Mouse (Mus musculus): ENCODE results near the gene Osbpl5.
"Not testable (repeated sequence)": the region's sequence is repeated elsewhere in the genome, so short reads cannot be mapped to it uniquely, and the experiment has no call there.

Osbpl5 gene

DNA sequence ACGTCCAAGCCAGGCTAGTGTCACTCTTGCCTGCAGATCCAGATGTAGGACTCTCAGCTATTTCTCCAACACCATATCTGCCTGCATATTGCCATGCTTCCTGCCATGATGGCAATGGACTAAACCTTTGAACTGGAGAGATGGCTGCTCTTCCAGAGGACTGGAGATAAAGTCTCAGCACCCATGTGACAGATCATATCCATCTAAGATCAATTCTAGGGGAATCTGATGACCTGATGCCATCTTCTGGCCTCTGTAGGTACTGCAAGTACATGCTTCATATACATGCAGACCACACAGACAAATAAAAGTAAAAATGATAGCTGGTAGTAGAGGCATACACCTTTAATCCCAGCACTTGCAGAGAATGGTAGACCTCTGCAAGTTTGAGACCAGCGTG, 60.6 kb downstream of the Osbpl5 start:
- DNase-seq = peak in 1 of 2 experiments; percentile 31

DNA sequence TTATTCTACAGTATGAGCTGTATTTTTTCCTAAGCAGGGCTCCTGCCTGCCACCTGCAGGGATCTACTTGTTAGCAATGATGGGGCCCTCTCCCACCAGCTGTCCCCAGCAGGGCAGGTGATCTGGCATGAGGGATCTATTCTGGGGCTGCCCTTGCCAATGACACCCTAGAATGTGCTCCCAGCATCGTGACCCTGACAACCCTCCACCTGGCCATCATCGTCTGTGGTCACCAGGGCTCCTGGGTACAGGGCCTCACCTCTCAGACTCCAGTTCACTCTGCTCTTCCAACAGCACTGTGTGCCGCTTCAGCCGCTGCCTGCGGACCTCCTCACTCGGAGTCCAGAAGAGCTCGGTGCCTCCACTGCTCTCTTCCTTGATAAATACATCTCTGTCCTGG, 62.2 kb downstream of the Osbpl5 start:
- no peak for DNase-seq

GRCm38 (mm10) chr7:143692746-143693510, 63.9 kb downstream of the Osbpl5 start:
- no peak for DNase-seq

- no peak for DNase-seq
Measured at GRCm38 (mm10) chr7:143691909-143692308, 64.9 kb downstream of the Osbpl5 start.

DNA sequence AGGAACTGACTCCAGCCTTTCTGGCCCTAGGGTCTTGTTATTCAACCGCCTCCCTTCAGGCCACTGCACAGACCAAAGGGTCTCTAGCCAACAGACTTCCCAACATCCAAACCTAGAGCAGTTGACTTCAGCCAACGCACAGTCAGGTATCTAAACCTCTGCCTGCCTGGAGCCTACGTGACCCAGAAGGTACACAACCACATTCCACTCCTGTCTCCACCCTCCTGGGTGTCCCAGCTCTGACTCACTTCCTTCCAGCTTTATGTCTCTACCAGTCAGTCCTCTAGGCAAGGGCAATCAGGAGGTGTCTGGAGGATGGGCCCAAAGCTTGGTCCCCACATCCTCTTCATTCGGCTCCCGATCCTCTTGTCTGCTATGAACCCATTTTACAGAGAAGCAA, 65.6 kb downstream of the Osbpl5 start:
- DNase-seq = no peak

GRCm38 (mm10) chr7:143689946-143690345, 66.8 kb downstream of the Osbpl5 start:
- no peak for DNase-seq

- DNase-seq = no peak
Measured at GRCm38 (mm10) chr7:143689481-143689880, 67.3 kb downstream of the Osbpl5 start.

DNA sequence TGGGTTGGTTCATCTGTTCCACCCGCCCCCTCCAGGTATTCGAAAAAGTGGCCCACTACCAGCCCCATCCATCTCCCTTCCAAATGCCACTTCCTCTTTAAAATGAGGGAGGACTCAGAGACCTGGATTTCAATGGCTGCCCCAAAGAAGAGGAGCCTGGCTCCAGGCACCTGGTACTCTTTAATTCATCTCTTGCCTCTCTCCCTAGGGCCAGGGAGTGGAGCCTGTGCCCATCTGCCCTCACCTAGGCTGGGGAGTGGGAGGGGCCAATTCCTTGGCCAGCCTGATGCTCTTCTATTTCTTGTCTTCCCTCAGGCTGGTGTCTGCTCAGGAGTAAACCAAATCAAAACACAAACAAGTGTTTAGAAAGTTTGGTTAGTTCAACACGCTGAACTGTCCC, 70.1 kb downstream of the Osbpl5 start:
- DNase-seq = not testable (repeated sequence)

- DNase-seq = not testable (repeated sequence)
Measured at GRCm38 (mm10) chr7:143686191-143686590, 70.6 kb downstream of the Osbpl5 start.

DNA sequence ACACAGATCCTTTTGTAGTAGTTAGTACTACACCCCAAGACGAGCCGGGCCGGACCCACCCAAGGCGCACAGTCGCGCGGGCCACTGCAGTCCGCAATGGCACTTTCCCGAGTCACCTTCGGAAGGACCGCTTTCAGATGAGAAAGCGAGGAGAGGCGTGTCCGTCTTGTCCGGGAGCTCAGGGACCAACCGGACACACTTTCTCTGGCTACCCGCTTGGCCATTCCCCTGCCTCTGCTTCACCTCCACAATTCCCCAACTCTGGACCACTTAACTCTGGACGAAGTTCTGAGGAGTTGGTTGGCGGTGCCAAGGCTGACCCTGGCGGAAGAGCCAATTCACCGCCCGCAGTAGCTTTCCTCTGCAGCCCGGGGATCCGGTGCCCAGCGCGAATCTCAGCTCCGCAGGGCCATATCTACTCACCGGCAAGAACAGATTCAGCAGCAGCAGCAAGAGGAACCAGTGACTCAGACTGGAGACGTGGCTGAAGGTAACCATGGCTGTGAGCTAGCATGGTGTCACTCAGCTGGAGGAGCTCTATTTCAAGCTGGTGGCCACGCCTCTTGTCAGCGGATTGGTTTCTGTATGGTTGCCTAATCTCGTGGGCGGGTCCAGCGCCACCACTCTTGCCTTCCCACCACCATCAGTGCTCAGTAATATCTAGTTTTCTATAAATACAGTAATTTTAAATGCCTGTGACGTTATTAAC, 71.3 kb downstream of the Osbpl5 start, which contains the start of gene Tnfrsf23:
Tnfrsf23 (minus strand) TSS at position 514 of the 709 bp plus-strand sequence.
- DNase-seq = peak; percentile 60 to 68

GRCm38 (mm10) chr7:143684569-143684968, 72.2 kb downstream of the Osbpl5 start:
- not testable (repeated sequence) for DNase-seq

DNA sequence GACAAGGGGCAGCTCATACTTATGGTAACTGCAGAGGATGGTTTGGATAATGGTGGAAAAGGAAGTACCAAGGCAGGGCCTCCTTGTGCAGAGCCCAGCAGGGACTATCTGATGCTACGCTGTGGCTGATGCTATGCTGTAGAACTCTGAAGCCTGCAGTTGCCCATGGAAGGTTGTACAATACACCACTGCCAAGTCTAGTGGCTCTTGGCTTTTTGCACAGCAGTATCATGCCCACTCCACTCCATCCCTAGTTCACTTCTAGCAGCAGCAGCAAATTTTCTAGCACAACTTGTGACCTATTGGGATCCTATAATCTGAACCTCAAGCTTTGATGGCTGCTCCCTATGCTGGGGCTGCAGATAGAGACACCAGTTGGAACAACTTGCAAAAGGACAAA, 75.2 kb downstream of the Osbpl5 start:
- DNase-seq = no peak

- not testable (repeated sequence) for DNase-seq
Measured at GRCm38 (mm10) chr7:143680836-143681235, 75.9 kb downstream of the Osbpl5 start.

GRCm38 (mm10) chr7:143679650-143680049, 77.1 kb downstream of the Osbpl5 start:
- not testable (repeated sequence) for DNase-seq

DNA sequence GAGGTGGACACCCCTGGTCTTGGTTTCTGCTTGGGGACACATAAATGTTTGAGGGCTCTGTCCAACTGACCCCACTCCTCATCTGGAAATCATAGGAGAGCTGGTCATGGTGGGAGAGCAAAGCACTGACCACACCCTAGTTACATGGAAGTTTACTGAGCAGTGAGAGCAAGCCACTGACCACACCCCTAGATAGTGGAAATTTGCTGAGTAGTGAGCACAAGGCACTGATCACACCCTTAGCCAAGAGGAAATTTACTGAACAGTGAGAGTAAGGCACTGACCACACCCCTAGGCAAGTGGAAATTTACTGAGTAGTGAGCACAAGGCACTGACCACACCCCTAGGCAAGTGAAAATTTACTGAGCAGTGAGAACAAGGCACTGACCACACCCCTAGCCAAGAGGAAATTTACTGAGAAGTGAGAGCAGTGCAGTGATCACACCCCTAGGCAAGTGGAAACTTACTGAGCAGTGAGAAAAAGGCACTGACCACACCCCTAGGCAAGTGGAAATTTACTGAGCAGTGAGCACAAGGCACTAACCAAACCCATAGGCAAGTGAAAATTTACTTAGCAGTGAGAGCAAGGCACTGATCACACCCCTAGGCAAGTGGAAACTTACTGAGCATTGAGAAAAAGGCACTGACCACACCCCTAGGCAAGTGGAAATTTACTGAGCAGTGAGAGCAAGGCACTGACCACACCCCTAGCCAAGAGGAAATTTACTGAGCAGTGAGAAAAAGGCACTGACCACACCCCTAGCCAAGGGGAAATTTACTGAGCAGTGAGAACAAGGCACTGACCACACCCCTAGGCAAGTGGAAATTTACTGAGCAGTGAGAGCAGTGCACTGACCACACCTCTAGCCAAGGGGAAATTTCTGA, 90.1 kb downstream of the Osbpl5 start:
- no peak for DNase-seq

GRCm38 (mm10) chr7:143663470-143663869, 93.3 kb downstream of the Osbpl5 start:
- no peak for DNase-seq

GRCm38 (mm10) chr7:143660797-143661196, 96.0 kb downstream of the Osbpl5 start:
- no peak for DNase-seq

DNA sequence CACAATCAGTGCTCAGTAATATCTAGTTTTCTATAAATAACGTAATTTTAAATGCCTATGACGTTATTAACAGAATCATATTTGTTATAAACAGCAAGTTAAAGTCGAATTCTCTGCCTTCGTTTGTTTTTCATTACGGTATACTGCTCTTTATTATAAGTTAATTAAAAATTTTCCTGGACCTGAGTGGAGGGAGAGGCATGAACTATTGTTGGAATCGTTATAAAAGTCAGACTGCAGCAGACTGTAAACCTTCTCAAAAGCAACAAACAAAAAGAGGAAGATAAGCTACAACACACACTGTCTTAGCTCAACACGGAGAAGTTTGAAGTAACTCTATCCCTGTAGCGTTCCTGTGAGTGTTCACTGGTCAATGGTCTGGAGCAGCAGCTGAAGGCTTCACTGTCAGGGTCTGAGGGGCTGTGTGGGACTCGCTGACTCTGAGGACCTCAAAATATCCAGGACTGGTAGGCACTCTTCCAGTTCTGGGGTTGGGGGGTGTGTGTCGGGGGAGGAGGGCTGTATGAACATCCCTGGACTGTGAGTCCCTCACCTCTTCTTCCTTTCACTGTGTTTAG, 106.9 kb downstream of the Osbpl5 start:
- DNase-seq = not testable (repeated sequence)

DNA sequence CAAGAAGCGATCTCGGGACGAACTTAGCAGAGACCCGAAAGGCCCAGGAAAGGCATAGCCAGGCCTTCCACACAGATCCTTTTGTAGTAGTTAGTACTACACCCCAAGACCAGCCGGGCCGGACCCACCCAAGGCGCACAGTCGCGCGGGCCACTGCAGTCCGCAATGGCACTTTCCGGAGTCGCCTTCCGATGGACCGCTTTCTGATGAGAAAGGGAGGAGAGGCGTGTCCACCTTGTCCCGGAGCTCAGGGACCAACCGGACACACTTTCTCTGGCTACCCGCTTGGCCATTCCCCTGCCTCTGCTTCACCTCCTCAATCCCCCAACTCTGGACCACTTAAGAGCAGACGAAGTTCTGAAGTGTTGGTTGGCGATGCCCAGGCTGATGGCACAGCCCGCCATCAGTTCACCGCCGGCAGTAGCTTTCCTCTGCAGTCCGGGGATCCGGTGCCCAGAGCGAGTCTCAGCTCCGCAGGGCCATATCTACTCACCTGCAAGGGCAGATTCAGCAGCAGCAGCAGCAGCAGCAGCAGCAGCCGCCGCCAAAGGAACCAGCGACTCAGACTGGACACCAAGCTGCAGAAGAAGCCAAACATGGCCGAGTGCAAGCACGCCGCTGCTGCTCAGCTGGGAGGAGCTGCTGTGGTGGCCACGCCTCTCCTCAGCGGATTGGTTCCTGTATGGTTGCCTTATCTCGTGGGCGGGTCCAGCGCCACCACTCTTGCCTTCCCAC, 107.6 kb downstream of the Osbpl5 start, which contains the start of gene Tnfrsf22:
Tnfrsf22 (minus strand) TSS at position 628 of the 735 bp plus-strand sequence.
- DNase-seq = peak; percentile 76 to 80

GRCm38 (mm10) chr7:143643949-143644348, 112.8 kb downstream of the Osbpl5 start:
- not testable (repeated sequence) for DNase-seq
